Mouse (Mus musculus) liver, embryonic 14.5 days (tissue): ENCODE results near the gene Rpl10a.

ENCODE experiments used
- CTCF ChIP-seq: IDR thresholded peaks from 2 replicates; pipeline ENCODE4 v1.5.1; 2016; ENCODE audit warnings: antibody characterized with exemption, low read depth, control low read depth
- EP300 ChIP-seq: IDR thresholded peaks from 2 replicates; pipeline ENCODE4 v1.6.1; 2016; ENCODE audit warnings: antibody characterized with exemption, low read depth

- TF ChIP-seq CTCF (no peak), EP300 (no peak)
Observed at GRCm38 (mm10) chr17:28323786-28324185, 4.5 kb upstream of the Rpl10a start.
